Mouse (Mus musculus): ENCODE measurements around the gene Smim5. TPM values are rescaled to one million over a fixed set of nuclear protein-coding genes. Genes with fewer than 3 reads are reported as not detected.

Gene Smim5
- polyA plus RNA-seq, 2 experiments = 9.8 to 17.5 TPM

- ATAC-seq (ENCODE audit: low FRiP score, low read depth) = no peak
- peaks cover 24% of the 10 kb centered on the region for H3K36me3 ChIP-seq (ENCODE audit: control insufficient read depth, insufficient read depth, low read length)
- no peak for DNase-seq (ENCODE audit: low spot score)
- no peak within 1 kb of the TSS for H3K9ac ChIP-seq (ENCODE audit: low read depth, low read length, severe bottlenecking)
- H3K4me2 ChIP-seq (replicated peaks; ENCODE audit: low read depth, low read length, severe bottlenecking) = no peak within 1 kb of the TSS
- H3K27me3 ChIP-seq (ENCODE audit: control insufficient read depth, insufficient read depth, low read length) = no peaks in the 10 kb centered on the region
- H3K4me1 ChIP-seq (ENCODE audit: control insufficient read depth, insufficient read depth, low read length) = no peaks in the 10 kb centered on the region
- 80% methylated on average over 10 of the region's 11 CpGs for WGBS
- no peak within 1 kb of the TSS for H3K4me3 ChIP-seq (replicated peaks; ENCODE audit: low read length)
- 0 out of 2 replicates have a peak within 1 kb of the TSS, but pooled peaks have one; percentile 5 for H3K27ac ChIP-seq (replicated peaks; ENCODE audit: low read depth, low read length)
- no peaks in the 10 kb centered on the region for H3K9me3 ChIP-seq (ENCODE audit: control insufficient read depth, low read length)
- TF ChIP-seq POLR2A (IDR thresholded peaks at IDR 0.05; ENCODE audit: borderline replicate concordance, extremely low read depth, insufficient read depth, insufficient read length) = no peak
These were observed 12.0 kb downstream of the Smim5 start, which contains the start of gene Smim6 for GRCm38 (mm10) chr11:115911632-115912376. Gene Smim6 (plus strand): TSS chr11:115912017.

GRCm38 (mm10) chr11:115916579-115916978 is 16.8 kb downstream of the Smim5 start:
- Histone ChIP-seq H3K27ac (replicated peaks; ENCODE audit: low read depth, low read length) (no peak overlapping the region), H3K4me2 (replicated peaks; ENCODE audit: low read depth, low read length, severe bottlenecking) (no peak overlapping the region), H3K9me3 (ENCODE audit: control insufficient read depth, low read length) (no peaks in the 10 kb centered on the region), H3K4me1 (ENCODE audit: control insufficient read depth, insufficient read depth, low read length) (no peaks in the 10 kb centered on the region), H3K9ac (ENCODE audit: low read depth, low read length, severe bottlenecking) (no peak overlapping the region), H3K27me3 (ENCODE audit: control insufficient read depth, insufficient read depth, low read length) (no peaks in the 10 kb centered on the region), H3K36me3 (ENCODE audit: control insufficient read depth, insufficient read depth, low read length) (peaks cover 23% of the 10 kb centered on the region), H3K4me3 (replicated peaks; ENCODE audit: low read length) (no peak overlapping the region)
- no peak for ATAC-seq (ENCODE audit: low FRiP score, low read depth)
- no peak for DNase-seq (ENCODE audit: low spot score)
- no peak for TF ChIP-seq POLR2A (IDR thresholded peaks at IDR 0.05; ENCODE audit: borderline replicate concordance, extremely low read depth, insufficient read depth, insufficient read length)
- 85% methylated on average over 4 of the region's 4 CpGs for WGBS

GRCm38 (mm10) chr11:115918637-115919036 is 18.9 kb downstream of the Smim5 start:
- ATAC-seq (ENCODE audit: low FRiP score, low read depth) (no peak), DNase-seq (ENCODE audit: low spot score) (no peak)
- no peaks in the 10 kb centered on the region for H3K4me1 ChIP-seq (ENCODE audit: control insufficient read depth, insufficient read depth, low read length)
- H3K36me3 ChIP-seq (ENCODE audit: control insufficient read depth, insufficient read depth, low read length) = peaks cover 29% of the 10 kb centered on the region
- no peak overlapping the region for H3K4me3 ChIP-seq (replicated peaks; ENCODE audit: low read length)
- H3K27me3 ChIP-seq (ENCODE audit: control insufficient read depth, insufficient read depth, low read length) = no peaks in the 10 kb centered on the region
- H3K4me2 ChIP-seq (replicated peaks; ENCODE audit: low read depth, low read length, severe bottlenecking) = no peak overlapping the region
- H3K9ac ChIP-seq (ENCODE audit: low read depth, low read length, severe bottlenecking) = no peak overlapping the region
- H3K9me3 ChIP-seq (ENCODE audit: control insufficient read depth, low read length) = no peaks in the 10 kb centered on the region
- no peak for TF ChIP-seq POLR2A (IDR thresholded peaks at IDR 0.05; ENCODE audit: borderline replicate concordance, extremely low read depth, insufficient read depth, insufficient read length)
- no peak overlapping the region for H3K27ac ChIP-seq (replicated peaks; ENCODE audit: low read depth, low read length)
- 84% methylated on average over 5 of the region's 5 CpGs for WGBS

- no peaks in the 10 kb centered on the region for H3K4me1 ChIP-seq (ENCODE audit: control insufficient read depth, insufficient read depth, low read length)
- H3K9ac ChIP-seq (ENCODE audit: low read depth, low read length, severe bottlenecking) = no peak overlapping the region
- H3K36me3 ChIP-seq (ENCODE audit: control insufficient read depth, insufficient read depth, low read length) = peaks cover 29% of the 10 kb centered on the region
- H3K4me3 ChIP-seq (replicated peaks; ENCODE audit: low read length) = no peak overlapping the region
- no peaks in the 10 kb centered on the region for H3K9me3 ChIP-seq (ENCODE audit: control insufficient read depth, low read length)
- no peak for TF ChIP-seq POLR2A (IDR thresholded peaks at IDR 0.05; ENCODE audit: borderline replicate concordance, extremely low read depth, insufficient read depth, insufficient read length)
- ATAC-seq (ENCODE audit: low FRiP score, low read depth) (no peak), DNase-seq (ENCODE audit: low spot score) (no peak)
- 88% methylated on average over 5 of the region's 5 CpGs for WGBS
- H3K27ac ChIP-seq (replicated peaks; ENCODE audit: low read depth, low read length) = no peak overlapping the region
- H3K4me2 ChIP-seq (replicated peaks; ENCODE audit: low read depth, low read length, severe bottlenecking) = no peak overlapping the region
- H3K27me3 ChIP-seq (ENCODE audit: control insufficient read depth, insufficient read depth, low read length) = no peaks in the 10 kb centered on the region
These were observed 19.3 kb downstream of the Smim5 start for GRCm38 (mm10) chr11:115919073-115919472.

GRCm38 (mm10) chr11:115920110-115920818 is 20.5 kb downstream of the Smim5 start:
- Histone ChIP-seq H3K4me1 (ENCODE audit: control insufficient read depth, insufficient read depth, low read length) (no peaks in the 10 kb centered on the region), H3K27me3 (ENCODE audit: control insufficient read depth, insufficient read depth, low read length) (no peaks in the 10 kb centered on the region), H3K9me3 (ENCODE audit: control insufficient read depth, low read length) (no peaks in the 10 kb centered on the region), H3K27ac (replicated peaks; ENCODE audit: low read depth, low read length) (no peak overlapping the region), H3K4me3 (replicated peaks; ENCODE audit: low read length) (no peak overlapping the region), H3K4me2 (replicated peaks; ENCODE audit: low read depth, low read length, severe bottlenecking) (no peak overlapping the region), H3K36me3 (ENCODE audit: control insufficient read depth, insufficient read depth, low read length) (peaks cover 36% of the 10 kb centered on the region), H3K9ac (ENCODE audit: low read depth, low read length, severe bottlenecking) (no peak overlapping the region)
- no peak for ATAC-seq (ENCODE audit: low FRiP score, low read depth)
- WGBS = 44% methylated on average over 6 of the region's 6 CpGs
- DNase-seq (ENCODE audit: low spot score) = peak; percentile 39
- no peak for TF ChIP-seq POLR2A (IDR thresholded peaks at IDR 0.05; ENCODE audit: borderline replicate concordance, extremely low read depth, insufficient read depth, insufficient read length)

Measured in limb, embryonic 14.5 days (tissue).